Mouse (Mus musculus): ENCODE results near the gene Gm13285.
"Not testable (repeated sequence)": the region's sequence is repeated elsewhere in the genome, so short reads cannot be mapped to it uniquely, and the experiment has no call there.

DNA sequence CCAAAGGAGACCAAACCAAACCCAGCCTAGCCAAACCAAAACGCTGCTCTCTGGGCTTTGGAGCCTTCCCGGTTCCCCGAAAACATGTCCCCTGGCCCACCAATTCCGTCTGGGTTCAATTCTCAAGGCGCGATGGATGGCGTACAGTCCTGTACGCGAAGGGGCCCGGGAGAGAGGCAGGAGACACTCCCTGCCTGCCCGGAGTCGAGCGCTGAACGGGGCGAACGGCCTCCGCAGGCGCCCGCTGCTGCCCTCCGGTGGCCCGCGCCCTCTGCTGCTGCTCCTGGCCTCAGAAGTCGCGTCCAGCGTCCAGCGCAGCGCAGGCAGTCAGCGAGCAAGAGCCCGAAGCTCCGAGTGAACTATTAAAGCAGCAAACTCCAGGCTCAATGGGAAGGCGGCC lies 17.1 kb upstream of the Gm13285 start:
- TF ChIP-seq CTCF (conservative IDR thresholded peaks at IDR 0.05; ENCODE audit: low read length); NANOG (IDR thresholded peaks at IDR 0.05; ENCODE audit: borderline replicate concordance, low read length): not testable (repeated sequence)
